ENCODE assay signal across 16 mouse cellular contexts in genomic region chr4:53461026-53461425, GRCm38 (mm10). TPM values are rescaled to one million over a fixed set of nuclear protein-coding genes. Genes with fewer than 3 reads are reported as not detected.
DNase-seq lines count a peak whose midpoint lies in the region; TF ChIP-seq lines count a peak whose summit lies in the region.
"Had no signal": no experiment of that assay in that cellular context is flagged by ENCODE, and none has a peak within 500 bp of the region (broad histone marks: within the 10 kb centered on the region; RNA-seq: fewer than 3 reads in every experiment).

No protein-coding gene starts in this region.

- no peaks in the 10 kb centered on the region for H3K27me3 ChIP-seq in kidney, adult 2 months (replicated peaks; ENCODE audit: control insufficient read depth, insufficient read depth, low read length)
- H3K27me3 ChIP-seq: embryonic facial prominence, embryonic 12.5 days; forebrain, embryonic 15.5 days; heart, embryonic 12.5 days; hindbrain, embryonic 15.5 days; Patski had no signal

- no peak overlapping the region for H3K4me3 ChIP-seq in kidney, adult 2 months (ENCODE audit: insufficient read depth, low read depth, low read length)
- H3K4me3 ChIP-seq: embryonic facial prominence, embryonic 12.5 days; forebrain, embryonic 15.5 days; heart, embryonic 12.5 days; hindbrain, embryonic 15.5 days had no signal

- no peak overlapping the region for H3K27ac ChIP-seq in kidney, adult 2 months (ENCODE audit: insufficient read depth, low read depth, low read length)
- H3K27ac ChIP-seq: embryonic facial prominence, embryonic 12.5 days; forebrain, embryonic 15.5 days; hindbrain, embryonic 15.5 days had no signal

- TF ChIP-seq CTCF in kidney, adult 2 months (conservative IDR thresholded peaks at IDR 0.05; ENCODE audit: insufficient read depth, insufficient read length, low read depth, low read length), result no peak

- H3K4me1 ChIP-seq in kidney, adult 2 months (ENCODE audit: control insufficient read depth, insufficient read depth, low read length), result peaks cover 3% of the 10 kb centered on the region; the same call in 1 of the 2 replicates
- H3K4me1 ChIP-seq: embryonic facial prominence, embryonic 12.5 days; forebrain, embryonic 15.5 days; hindbrain, embryonic 15.5 days had no signal

- WGBS in kidney, adult 2 months, result 76% methylated on average over 4 of the region's 4 CpGs

- no peaks in the 10 kb centered on the region for H3K36me3 ChIP-seq in kidney, adult 2 months (ENCODE audit: control insufficient read depth, insufficient read depth, low read length)
- H3K36me3 ChIP-seq: embryonic facial prominence, embryonic 12.5 days; forebrain, embryonic 15.5 days; heart, embryonic 12.5 days; hindbrain, embryonic 15.5 days had no signal

- DNase-seq in brain, adult 2 months (ENCODE audit: low read depth, low spot score), result peak; percentile 86
- DNase-seq in cerebellum, adult 18-20 months, result peak; percentile 63 to 79
- peak; percentile 87 for DNase-seq in cerebellum, adult 9-11 months
- DNase-seq in cerebellum, postnatal 36 days, result peak; percentile 66 to 67
- DNase-seq in urinary bladder, postnatal 25 days (ENCODE audit: low spot score), result no peak
- DNase-seq in kidney, adult 2 months, result no peak
- DNase-seq in thymus, postnatal 0 days (ENCODE audit: low spot score), result no peak
- DNase-seq: adrenal gland, adult 2 months; adrenal gland, postnatal 25 days; gastrocnemius, postnatal 14 days; kidney, adult 8-10 months had no signal

- no peak for TF ChIP-seq POLR2A in kidney, adult 2 months (IDR thresholded peaks at IDR 0.05; ENCODE audit: low read depth, low read length)

RNA-seq across cellular contexts. Expression of gene Slc44a1, which starts 20.8 kb away (rescaled TPM):
- polyA plus RNA-seq in kidney, adult 2 months (2012; rRNA removed), result 26.5 and 27.1 TPM in 2 replicates
- polyA plus RNA-seq in thymus, postnatal 0 days (2015; fragmentation: Nextera tagmentation; extraction: Ambion mirVana), result 9.5 and 9.6 TPM in 2 replicates

Comparison
In these comparisons a context has a peak if more than half of its experiments do, and no peak if none do; other contexts are left out.
1. DNase-seq: peak in brain, adult 2 months (single experiment), cerebellum, adult 18-20 months (2 of 2), cerebellum, adult 9-11 months (single experiment) and cerebellum, postnatal 36 days (2 of 2); none in urinary bladder, postnatal 25 days (single experiment), kidney, adult 2 months (single experiment) and thymus, postnatal 0 days (single experiment).